Mouse (Mus musculus): ENCODE data around the gene U2surp. TPM values are rescaled to one million over a fixed set of nuclear protein-coding genes. Genes with fewer than 3 reads are reported as not detected.

The U2surp gene
- polyA plus RNA-seq, 1 experiment from 2014 or later = 125 TPM

GRCm38 (mm10) chr9:95555233-95555740, 43.5 kb upstream of the U2surp start:
- Histone ChIP-seq H3K4me3 (ENCODE audit: low read depth, low read length) (no peak overlapping the region), H3K36me3 (ENCODE audit: insufficient read depth) (no peaks in the 10 kb centered on the region), H3K4me2 (no peak overlapping the region), H3K27ac (ENCODE audit: low read depth) (no peak overlapping the region), H3K9me3 (ENCODE audit: low read depth, low read length) (no peaks in the 10 kb centered on the region), H3K27me3 (ENCODE audit: insufficient read depth, low read length) (peaks cover 39% of the 10 kb centered on the region), H3K9ac (no peak overlapping the region), H3K4me1 (ENCODE audit: insufficient read depth) (no peaks in the 10 kb centered on the region)
- DNase-seq = no peak
- TF ChIP-seq CTCF (IDR thresholded peaks at IDR 0.05; ENCODE audit: low read depth) = no peak
- 68% methylated on average over 5 of the region's 5 CpGs for WGBS
- no peak for ATAC-seq (ENCODE audit: insufficient read depth)

GRCm38 (mm10) chr9:95554231-95555221, 42.7 kb upstream of the U2surp start:
- no peaks in the 10 kb centered on the region for H3K9me3 ChIP-seq (ENCODE audit: low read depth, low read length)
- no peak for ATAC-seq (ENCODE audit: insufficient read depth)
- H3K9ac ChIP-seq = no peak overlapping the region
- no peaks in the 10 kb centered on the region for H3K4me1 ChIP-seq (ENCODE audit: insufficient read depth)
- WGBS = 69% methylated on average over 18 of the region's 18 CpGs
- TF ChIP-seq CTCF (IDR thresholded peaks at IDR 0.05; ENCODE audit: low read depth) = no peak
- H3K27ac ChIP-seq (ENCODE audit: low read depth) = no peak overlapping the region
- H3K27me3 ChIP-seq (ENCODE audit: insufficient read depth, low read length) = peaks cover 36% of the 10 kb centered on the region
- H3K4me3 ChIP-seq (ENCODE audit: low read depth, low read length) = no peak overlapping the region
- no peak overlapping the region for H3K4me2 ChIP-seq
- DNase-seq = no peak
- H3K36me3 ChIP-seq (ENCODE audit: insufficient read depth) = no peaks in the 10 kb centered on the region

GRCm38 (mm10) chr9:95552175-95552705, 40.4 kb upstream of the U2surp start:
- Histone ChIP-seq H3K36me3 (ENCODE audit: insufficient read depth) (no peaks in the 10 kb centered on the region), H3K27ac (ENCODE audit: low read depth) (no peak overlapping the region), H3K9me3 (ENCODE audit: low read depth, low read length) (no peaks in the 10 kb centered on the region), H3K27me3 (ENCODE audit: insufficient read depth, low read length) (peaks cover 14% of the 10 kb centered on the region), H3K4me1 (ENCODE audit: insufficient read depth) (no peaks in the 10 kb centered on the region), H3K9ac (no peak overlapping the region), H3K4me3 (ENCODE audit: low read depth, low read length) (no peak overlapping the region), H3K4me2 (no peak overlapping the region)
- WGBS = 62% methylated on average over 10 of the region's 10 CpGs
- no peak for ATAC-seq (ENCODE audit: insufficient read depth)
- no peak for TF ChIP-seq CTCF (IDR thresholded peaks at IDR 0.05; ENCODE audit: low read depth)
- DNase-seq = no peak

- ATAC-seq (ENCODE audit: insufficient read depth) = peak; percentile 31; the same call in 1 of the 2 replicates
- TF ChIP-seq CTCF (IDR thresholded peaks at IDR 0.05; ENCODE audit: low read depth) = no peak
- WGBS = 50% methylated on average over 9 of the region's 9 CpGs
These were observed 39.3 kb upstream of the U2surp start for GRCm38 (mm10) chr9:95550856-95551774.

GRCm38 (mm10) chr9:95549626-95550411, 38.0 kb upstream of the U2surp start:
- no peak for DNase-seq
- Histone ChIP-seq H3K36me3 (ENCODE audit: insufficient read depth) (no peaks in the 10 kb centered on the region), H3K9me3 (ENCODE audit: low read depth, low read length) (no peaks in the 10 kb centered on the region), H3K27ac (ENCODE audit: low read depth) (no peak overlapping the region), H3K4me2 (no peak overlapping the region), H3K4me3 (ENCODE audit: low read depth, low read length) (no peak overlapping the region), H3K9ac (no peak overlapping the region), H3K27me3 (ENCODE audit: insufficient read depth, low read length) (0 out of 2 replicates have a peak, but pooled peaks cover 3% of the 10 kb centered on the region), H3K4me1 (ENCODE audit: insufficient read depth) (no peaks in the 10 kb centered on the region)
- ATAC-seq (ENCODE audit: insufficient read depth) = no peak
- WGBS = 58% methylated on average over 15 of the region's 15 CpGs
- no peak for TF ChIP-seq CTCF (IDR thresholded peaks at IDR 0.05; ENCODE audit: low read depth)

More at GRCm38 (mm10) chr9:95550856-95551774, 39.3 kb upstream of the U2surp start:
- no peaks in the 10 kb centered on the region for H3K4me1 ChIP-seq (ENCODE audit: insufficient read depth)
- H3K9ac ChIP-seq = no peak overlapping the region
- peaks cover 6% of the 10 kb centered on the region; the same call in 1 of the 2 replicates for H3K27me3 ChIP-seq (ENCODE audit: insufficient read depth, low read length)
- no peak for DNase-seq
- H3K9me3 ChIP-seq (ENCODE audit: low read depth, low read length) = no peaks in the 10 kb centered on the region
- no peak overlapping the region for H3K4me3 ChIP-seq (ENCODE audit: low read depth, low read length)
- H3K27ac ChIP-seq (ENCODE audit: low read depth) = no peak overlapping the region
- H3K36me3 ChIP-seq (ENCODE audit: insufficient read depth) = no peaks in the 10 kb centered on the region
- H3K4me2 ChIP-seq = no peak overlapping the region

- DNase-seq (no peak), ATAC-seq (ENCODE audit: insufficient read depth) (no peak)
- Histone ChIP-seq H3K9me3 (ENCODE audit: low read depth, low read length) (no peaks in the 10 kb centered on the region), H3K4me2 (no peak overlapping the region), H3K27me3 (ENCODE audit: insufficient read depth, low read length) (0 out of 2 replicates have a peak, but pooled peaks cover 3% of the 10 kb centered on the region), H3K4me1 (ENCODE audit: insufficient read depth) (no peaks in the 10 kb centered on the region), H3K27ac (ENCODE audit: low read depth) (no peak overlapping the region), H3K4me3 (ENCODE audit: low read depth, low read length) (no peak overlapping the region), H3K36me3 (ENCODE audit: insufficient read depth) (no peaks in the 10 kb centered on the region), H3K9ac (no peak overlapping the region)
- 55% methylated on average over 7 of the region's 7 CpGs for WGBS
- TF ChIP-seq CTCF (IDR thresholded peaks at IDR 0.05; ENCODE audit: low read depth) = no peak
These were observed 34.9 kb upstream of the U2surp start for GRCm38 (mm10) chr9:95546679-95547078.

Measured in lung, embryonic 14.5 days (tissue).